ENCODE assay signal across 21 mouse cellular contexts in genomic region chr9:29306961-29307360, GRCm38 (mm10).
DNase-seq lines count a peak whose midpoint lies in the region; ATAC-seq and TF ChIP-seq lines count a peak whose summit lies in the region.
"Had no signal": no experiment of that assay in that cellular context is flagged by ENCODE, and none has a peak within 500 bp of the region (broad histone marks: within the 10 kb centered on the region; RNA-seq: fewer than 3 reads in every experiment).

No protein-coding gene starts in this region.

- no peaks in the 10 kb centered on the region for H3K4me1 ChIP-seq in lung, embryonic 14.5 days (ENCODE audit: insufficient read depth)
- H3K4me1 ChIP-seq: liver, embryonic 12.5 days; lung, embryonic 15.5 days had no signal

- H3K27ac ChIP-seq in lung, embryonic 14.5 days (ENCODE audit: low read depth), result no peak overlapping the region
- H3K27ac ChIP-seq: forebrain, embryonic 13.5 days; layer of hippocampus, adult 2 months; left cerebral cortex, adult 2 months; liver, embryonic 12.5 days; lung, embryonic 15.5 days had no signal

- H3K9me3 ChIP-seq in lung, embryonic 14.5 days (ENCODE audit: low read depth, low read length), result no peaks in the 10 kb centered on the region
- H3K9me3 ChIP-seq: forebrain, embryonic 13.5 days; liver, embryonic 12.5 days; lung, embryonic 15.5 days had no signal

- no peaks in the 10 kb centered on the region for H3K27me3 ChIP-seq in lung, embryonic 14.5 days (ENCODE audit: insufficient read depth, low read length)
- H3K27me3 ChIP-seq: CH12.LX; forebrain, embryonic 13.5 days; liver, embryonic 12.5 days; lung, embryonic 15.5 days had no signal

- H3K36me3 ChIP-seq in lung, embryonic 14.5 days (ENCODE audit: insufficient read depth), result no peaks in the 10 kb centered on the region
- H3K36me3 ChIP-seq: liver, embryonic 12.5 days; lung, embryonic 15.5 days had no signal

- no peak overlapping the region for H3K9ac ChIP-seq in lung, embryonic 14.5 days
- H3K9ac ChIP-seq: forebrain, embryonic 13.5 days; liver, embryonic 12.5 days; lung, embryonic 15.5 days had no signal

- no peak overlapping the region for H3K4me3 ChIP-seq in lung, embryonic 14.5 days (ENCODE audit: low read depth, low read length)
- H3K4me3 ChIP-seq: forebrain, embryonic 13.5 days; layer of hippocampus, adult 2 months; left cerebral cortex, adult 2 months; liver, embryonic 12.5 days; lung, embryonic 15.5 days had no signal

- no peak for ATAC-seq in lung, embryonic 14.5 days (ENCODE audit: insufficient read depth)
- no peak for ATAC-seq in erythroid progenitor cell, adult 5-6 weeks (replicated peaks; ENCODE audit: low FRiP score, poor library complexity, severe bottlenecking)
- ATAC-seq: forebrain, embryonic 13.5 days; liver, embryonic 12.5 days had no signal

- H3K4me2 ChIP-seq in lung, embryonic 14.5 days, result no peak overlapping the region
- H3K4me2 ChIP-seq: forebrain, embryonic 13.5 days; heart, embryonic 11.5 days; liver, embryonic 12.5 days; lung, embryonic 15.5 days had no signal

- peak; percentile 41 for DNase-seq in cerebellum, adult 11 months
- DNase-seq in cerebellum, adult 8-10 months, result no peak
- DNase-seq in lung, embryonic 14.5 days, result peak; percentile 11
- no peak for DNase-seq in lung, postnatal 25 days (ENCODE audit: low spot score)
- DNase-seq in brain, adult 2 months (ENCODE audit: low read depth, low spot score), result peak; percentile 80
- DNase-seq in cerebellum, postnatal 25 days, result peak; percentile 51 to 56
- no peak for DNase-seq in frontal cortex, postnatal 25 days (ENCODE audit: low spot score in 2 of 2)
- DNase-seq: adrenal gland, postnatal 25 days; heart, postnatal 36 days; kidney, adult 11 months; kidney, postnatal 10 days; retina, postnatal 1 day; thymus, postnatal 4 days had no signal

- no peak for TF ChIP-seq CTCF in lung, embryonic 14.5 days (IDR thresholded peaks at IDR 0.05; ENCODE audit: low read depth)

- 18% methylated on average over 2 of the region's 2 CpGs for WGBS in lung, embryonic 14.5 days

Comparison
In these comparisons a context has a peak if more than half of its experiments do, and no peak if none do; other contexts are left out.
1. DNase-seq: peak in cerebellum, adult 11 months (single experiment), lung, embryonic 14.5 days (single experiment), brain, adult 2 months (single experiment) and cerebellum, postnatal 25 days (2 of 2); none in cerebellum, adult 8-10 months (single experiment), lung, postnatal 25 days (single experiment) and frontal cortex, postnatal 25 days (0 of 2).